Mouse (Mus musculus): Measurements from ENCODE around the gene Myh13. TPM values are rescaled to one million over a fixed set of nuclear protein-coding genes. Genes with fewer than 3 reads are reported as not detected.

Myh13 gene
- total and polyA plus RNA-seq, 3 experiments: not detected

DNA sequence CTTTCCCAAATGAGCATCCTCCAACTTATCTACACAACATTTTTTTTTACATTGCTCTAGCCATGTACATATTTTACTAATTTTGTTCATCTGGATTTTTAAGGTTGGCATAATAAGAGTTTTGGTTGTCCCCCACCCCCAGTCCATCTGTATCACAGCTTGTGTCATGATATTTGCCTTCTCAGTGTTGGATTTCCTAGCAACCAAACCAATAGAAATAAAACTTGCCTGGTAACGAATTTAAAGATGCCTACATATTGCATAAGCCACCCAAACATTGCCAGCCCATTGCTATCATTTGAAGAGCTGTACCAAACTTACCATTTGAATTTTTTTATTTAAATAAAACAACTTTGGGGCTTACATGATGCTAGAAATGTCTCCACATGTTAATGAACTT lies 28.0 kb upstream of the Myh13 start:
- H3K9me3 ChIP-seq (replicated peaks; ENCODE audit: insufficient read depth, low read length): no peaks in the 10 kb centered on the region

DNA sequence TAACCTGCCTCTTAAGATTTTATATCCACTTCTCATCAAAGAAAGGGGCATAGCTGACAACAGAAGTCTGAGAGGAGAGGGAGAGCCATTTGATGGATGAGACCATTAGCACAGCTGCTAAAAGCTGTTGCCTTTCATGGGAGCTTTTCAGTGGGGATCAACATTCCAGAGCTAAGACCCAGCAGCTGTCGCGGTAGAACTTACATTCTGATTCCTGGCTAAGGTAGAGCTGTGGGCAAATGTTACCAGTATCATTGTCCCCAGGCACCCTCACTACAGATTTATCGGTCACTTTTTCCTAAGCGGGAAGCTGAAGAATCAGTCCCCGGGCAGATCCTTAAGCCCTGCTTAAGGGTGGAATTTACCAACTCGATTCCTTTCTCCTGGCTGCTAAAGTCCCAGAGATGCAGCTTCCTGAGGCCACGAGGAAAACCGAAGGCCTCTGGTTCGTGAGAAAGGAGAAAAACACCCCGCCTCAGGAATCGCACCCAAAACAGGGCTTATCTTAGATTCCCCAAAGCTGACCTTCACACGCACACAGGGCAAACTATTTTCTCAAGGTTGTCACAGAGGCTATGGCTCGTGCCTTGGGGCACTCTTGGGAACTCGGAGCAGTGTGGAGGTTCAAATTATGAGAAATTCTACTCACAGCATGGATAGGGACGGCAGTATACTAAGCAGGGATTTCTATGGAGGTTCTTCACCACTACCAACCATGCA lies 7.6 kb upstream of the Myh13 start:
- no peak overlapping the region for H3K27ac ChIP-seq (ENCODE audit: control insufficient read depth, low read depth, low read length)
- DNase-seq (ENCODE audit: low read depth, low spot score): no peak
- no peaks in the 10 kb centered on the region for H3K4me1 ChIP-seq (ENCODE audit: control insufficient read depth in 1 of 2, insufficient read depth in 2 of 2, low read length in 2 of 2)
- H3K9me3 ChIP-seq (replicated peaks; ENCODE audit: insufficient read depth, low read length): no peaks in the 10 kb centered on the region
- no peaks in the 10 kb centered on the region for H3K27me3 ChIP-seq (ENCODE audit: control insufficient read depth in 1 of 2, insufficient read depth in 2 of 2, low read length in 2 of 2)
- TF ChIP-seq MYC (IDR thresholded peaks at IDR 0.05; ENCODE audit: low read depth, low read length) (no peak), MAFK (IDR thresholded peaks at IDR 0.05; ENCODE audit: borderline replicate concordance, low read depth, low read length) (no peak), CHD2 (IDR thresholded peaks at IDR 0.05; ENCODE audit: low read length) (no peak), MAZ (IDR thresholded peaks at IDR 0.05; ENCODE audit: low read depth, low read length) (no peak), ETS1 (IDR thresholded peaks at IDR 0.05; ENCODE audit: low read depth, low read length) (no peak), GABPA (IDR thresholded peaks at IDR 0.05; ENCODE audit: low read depth, low read length) (no peak), EP300 (IDR thresholded peaks at IDR 0.05; ENCODE audit: low read depth in 1 of 2, low read length in 2 of 2) (no peak), SMC3 (IDR thresholded peaks at IDR 0.05; ENCODE audit: low read depth, low read length) (no peak), POLR2A (IDR thresholded peaks at IDR 0.05; ENCODE audit: control insufficient read depth in 1 of 2, insufficient read depth in 1 of 2, low read depth in 1 of 2, low read length in 2 of 2, poor library complexity in 1 of 2) (no peak), ZKSCAN1 (IDR thresholded peaks at IDR 0.05; ENCODE audit: low read depth, low read length) (no peak), KAT2A (conservative IDR thresholded peaks at IDR 0.05; ENCODE audit: low read depth, low read length) (no peak), TCF12 (IDR thresholded peaks at IDR 0.05; ENCODE audit: low read depth, low read length) (no peak), MXI1 (IDR thresholded peaks at IDR 0.05; ENCODE audit: low read depth, low read length) (no peak), MAX (IDR thresholded peaks at IDR 0.05; ENCODE audit: low read length) (no peak)
- H3K36me3 ChIP-seq (ENCODE audit: control insufficient read depth in 1 of 2, insufficient read depth in 2 of 2, low read length in 2 of 2): no peaks in the 10 kb centered on the region
- no peak overlapping the region for H3K9ac ChIP-seq (ENCODE audit: control insufficient read depth, low read depth, low read length, poor library complexity, severe bottlenecking)
- no peaks in the 10 kb centered on the region for H3K79me2 ChIP-seq (ENCODE audit: control insufficient read depth, insufficient read depth, low read length, poor library complexity)
- no peak overlapping the region for H3K4me3 ChIP-seq (ENCODE audit: control insufficient read depth in 1 of 2, insufficient read depth in 1 of 2, low read depth in 2 of 2, low read length in 2 of 2)

More for the DNA sequence above, 28.0 kb upstream of the Myh13 start:
- no peaks in the 10 kb centered on the region for H3K79me2 ChIP-seq (ENCODE audit: control insufficient read depth, insufficient read depth, low read length, poor library complexity)
- H3K4me1 ChIP-seq (ENCODE audit: control insufficient read depth in 1 of 2, insufficient read depth in 2 of 2, low read length in 2 of 2): no peaks in the 10 kb centered on the region
- H3K27ac ChIP-seq (ENCODE audit: control insufficient read depth, low read depth, low read length): no peak overlapping the region
- no peak for DNase-seq (ENCODE audit: low read depth, low spot score)
- H3K36me3 ChIP-seq (ENCODE audit: control insufficient read depth in 1 of 2, insufficient read depth in 2 of 2, low read length in 2 of 2): no peaks in the 10 kb centered on the region
- no peaks in the 10 kb centered on the region; a peak in 1 of 4 replicates for H3K27me3 ChIP-seq (ENCODE audit: control insufficient read depth in 1 of 2, insufficient read depth in 2 of 2, low read length in 2 of 2)
- H3K4me3 ChIP-seq (ENCODE audit: control insufficient read depth in 1 of 2, insufficient read depth in 1 of 2, low read depth in 2 of 2, low read length in 2 of 2): no peak overlapping the region
- TF ChIP-seq CTCF (IDR thresholded peaks at IDR 0.05 in 2 of 3, conservative IDR thresholded peaks at IDR 0.05 in 1 of 3; ENCODE audit: control insufficient read depth in 1 of 3, insufficient read depth in 1 of 3, low read depth in 2 of 3, low read length in 3 of 3, poor library complexity in 1 of 3, severe bottlenecking in 1 of 3): no peak
- no peak overlapping the region for H3K9ac ChIP-seq (ENCODE audit: control insufficient read depth, low read depth, low read length, poor library complexity, severe bottlenecking)

- Histone ChIP-seq H3K4me3 (ENCODE audit: control insufficient read depth in 1 of 2, insufficient read depth in 1 of 2, low read depth in 2 of 2, low read length in 2 of 2) (no peak overlapping the region), H3K27ac (ENCODE audit: control insufficient read depth, low read depth, low read length) (no peak overlapping the region)
- TF ChIP-seq MAZ (IDR thresholded peaks at IDR 0.05; ENCODE audit: low read depth, low read length) (no peak), USF1 (IDR thresholded peaks at IDR 0.05; ENCODE audit: low read depth, low read length) (no peak), CHD1 (IDR thresholded peaks at IDR 0.05; ENCODE audit: low read depth, low read length) (no peak), RAD21 (IDR thresholded peaks at IDR 0.05; ENCODE audit: low read depth, low read length) (no peak), GABPA (IDR thresholded peaks at IDR 0.05; ENCODE audit: low read depth, low read length) (no peak), SIN3A (IDR thresholded peaks at IDR 0.05; ENCODE audit: low read length) (no peak), TBP (IDR thresholded peaks at IDR 0.05; ENCODE audit: low read depth, low read length) (no peak), GATA1 (IDR thresholded peaks at IDR 0.05; ENCODE audit: low read depth, low read length) (no peak), MAFK (IDR thresholded peaks at IDR 0.05; ENCODE audit: borderline replicate concordance, low read depth, low read length) (no peak)
Observed at GRCm38 (mm10) chr11:67326536-67326935, 5.1 kb downstream of the Myh13 start.

More at GRCm38 (mm10) chr11:67326536-67326935, 5.1 kb downstream of the Myh13 start:
- Histone ChIP-seq H3K36me3 (ENCODE audit: control insufficient read depth in 1 of 2, insufficient read depth in 2 of 2, low read length in 2 of 2) (no peaks in the 10 kb centered on the region), H3K9ac (ENCODE audit: control insufficient read depth, low read depth, low read length, poor library complexity, severe bottlenecking) (no peak overlapping the region), H3K4me1 (ENCODE audit: control insufficient read depth in 1 of 2, insufficient read depth in 2 of 2, low read length in 2 of 2) (no peaks in the 10 kb centered on the region), H3K9me3 (replicated peaks; ENCODE audit: insufficient read depth, low read length) (no peaks in the 10 kb centered on the region), H3K79me2 (ENCODE audit: control insufficient read depth, insufficient read depth, low read length, poor library complexity) (no peaks in the 10 kb centered on the region), H3K27me3 (ENCODE audit: control insufficient read depth in 1 of 2, insufficient read depth in 2 of 2, low read length in 2 of 2) (no peaks in the 10 kb centered on the region)
- no peak for DNase-seq (ENCODE audit: low read depth, low spot score)

Data from MEL (cell line).